Mouse (Mus musculus): ENCODE measurements at regions not wholly inside any gene's neighbourhood (a gene's known extent, or its start where the extent isn't known, plus 50 kb on each side); places are given as distances from the start of the nearest gene placed in this dataset.

GRCm38 (mm10) chr16:51315608-51316007 is 715.4 kb upstream of the Cblb start:
- peak; percentile 27 for DNase-seq (ENCODE audit: low read depth, low spot score)

DNA sequence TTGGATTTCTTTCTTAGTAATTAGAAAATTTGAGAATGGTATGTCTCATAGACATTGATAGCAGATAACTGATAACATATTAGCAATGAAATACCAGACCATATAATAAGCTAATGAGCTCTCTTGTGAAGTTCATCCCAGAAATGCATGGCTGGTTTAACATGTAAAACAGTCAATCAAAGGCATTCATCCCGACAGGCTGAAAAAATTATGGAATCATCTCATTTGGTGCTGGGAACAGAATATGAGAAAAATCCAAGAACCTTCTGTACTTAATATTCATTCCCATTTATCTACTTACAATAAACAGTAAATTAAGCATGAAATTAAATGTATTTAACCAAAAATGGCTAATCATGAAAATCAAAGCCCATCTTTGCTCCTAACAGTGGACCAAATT is 698.8 kb upstream of the Cblb start:
- DNase-seq (ENCODE audit: low read depth, low spot score) = no peak

DNA sequence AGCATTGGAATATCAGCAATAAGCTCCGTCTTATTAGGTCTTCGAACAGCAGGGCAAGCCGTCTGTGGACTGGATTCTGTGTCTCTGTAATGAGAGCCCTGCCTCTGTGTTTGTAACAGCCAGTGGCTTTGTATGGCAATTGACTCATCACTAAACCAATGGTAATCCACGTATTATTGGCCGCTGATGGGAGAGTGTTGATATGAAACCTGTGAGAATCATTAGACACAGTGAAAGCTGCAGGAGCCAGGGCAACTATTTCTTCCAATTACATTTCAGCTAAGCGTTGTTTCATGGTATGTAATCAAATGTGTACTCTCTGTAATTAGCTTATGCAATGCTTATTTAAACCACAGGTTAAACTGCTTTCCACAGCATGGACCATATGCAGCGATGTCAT is 696.1 kb upstream of the Cblb start:
- no peak for DNase-seq (ENCODE audit: low read depth, low spot score)

- DNase-seq (ENCODE audit: low read depth, low spot score) = no peak
Measured at GRCm38 (mm10) chr16:51347120-51347519, 683.9 kb upstream of the Cblb start.

- no peak for DNase-seq (ENCODE audit: low read depth, low spot score)
Measured at GRCm38 (mm10) chr16:51352151-51352550, 678.9 kb upstream of the Cblb start.

DNA sequence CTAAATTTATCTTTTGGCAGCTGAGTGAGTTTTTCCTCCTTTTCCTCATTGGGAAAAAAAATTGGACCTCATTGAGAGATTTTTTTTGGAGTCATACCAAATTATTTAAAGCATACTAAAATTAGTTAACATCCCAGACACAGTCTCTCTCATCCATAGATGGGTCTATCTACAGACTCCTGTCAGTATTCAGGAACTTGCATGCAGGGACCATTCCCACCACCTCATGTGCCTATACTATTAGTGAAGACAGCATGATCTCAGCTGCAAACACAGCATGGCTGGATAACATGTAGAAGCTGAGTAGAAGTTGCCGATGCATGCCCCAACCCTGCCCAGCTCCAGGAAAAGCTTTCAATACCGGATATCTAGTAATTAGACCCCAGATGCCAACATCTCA is 677.2 kb upstream of the Cblb start:
- no peak for DNase-seq (ENCODE audit: low read depth, low spot score)

- DNase-seq (ENCODE audit: low read depth, low spot score) = no peak
Measured at GRCm38 (mm10) chr16:51370070-51370469, 661.0 kb upstream of the Cblb start.

GRCm38 (mm10) chr16:51386456-51386855 is 644.6 kb upstream of the Cblb start:
- no peak for DNase-seq (ENCODE audit: low read depth, low spot score)

DNA sequence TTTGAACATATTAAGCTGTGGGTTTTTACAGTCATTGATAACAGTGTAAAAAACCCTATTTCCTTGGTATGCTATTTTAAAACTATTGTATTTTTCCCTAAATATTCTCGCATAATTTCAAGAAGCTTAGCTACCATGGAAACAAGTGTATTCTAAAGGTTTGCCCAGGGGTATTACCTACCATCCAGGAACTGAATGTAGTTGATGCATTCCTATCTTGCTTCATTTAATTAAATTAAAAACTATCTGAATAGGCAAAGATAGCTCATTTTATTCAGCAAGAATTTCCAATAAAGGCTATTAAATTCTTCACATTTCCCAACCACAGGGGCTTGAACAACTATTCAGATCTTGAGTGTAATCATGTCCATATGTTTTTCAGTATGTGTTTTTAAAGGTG is 643.5 kb upstream of the Cblb start:
- no peak for DNase-seq (ENCODE audit: low read depth, low spot score)

DNA sequence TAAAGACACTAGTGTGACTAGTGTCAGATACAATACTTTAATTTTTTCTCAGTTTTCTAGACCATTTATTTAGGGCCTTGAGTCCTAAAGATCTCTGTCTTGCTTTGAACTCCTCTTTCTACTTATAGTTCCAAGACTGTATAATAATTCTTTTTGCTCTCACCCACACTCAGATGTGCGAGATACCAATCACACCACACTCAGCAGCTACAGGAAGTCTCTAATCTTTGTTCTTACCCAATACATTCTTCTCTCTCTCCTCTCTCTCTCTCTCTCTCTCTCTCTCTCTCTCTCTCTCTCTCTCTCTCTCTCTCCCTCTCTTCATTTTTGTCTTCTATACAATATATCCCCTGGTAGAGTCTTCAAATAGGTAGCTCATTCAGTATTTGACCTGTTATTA is 637.2 kb upstream of the Cblb start:
- DNase-seq (ENCODE audit: low read depth, low spot score) = no peak
